Mouse (Mus musculus): Measurements from ENCODE around the gene Esyt2. TPM values are rescaled to one million over a fixed set of nuclear protein-coding genes. Genes with fewer than 3 reads are reported as not detected.

Gene Esyt2
- polyA plus RNA-seq, 1 experiment from 2014 or later = 20.9 TPM

Small RNA genes within 50 kb of the gene (microRNA-seq; reads per million reads assigned to microRNA genes)
- not detected for gene Gm23190 (ENCODE audit: borderline number of aligned reads)

Other genes with a start within 250 kb of the Esyt2 start
- gene Zfp386, start 233.5 kb upstream of the Esyt2 start, polyA plus RNA-seq (2014; fragmentation: Nextera tagmentation; extraction: Ambion mirVana) = 19.4 and 21.1 TPM in 2 replicates
- gene Vipr2, start 203.5 kb upstream of the Esyt2 start, polyA plus RNA-seq (2014; fragmentation: Nextera tagmentation; extraction: Ambion mirVana) = 0.40 and 1.1 TPM in 2 replicates
- gene Wdr60, start 18.2 kb upstream of the Esyt2 start, polyA plus RNA-seq (2014; fragmentation: Nextera tagmentation; extraction: Ambion mirVana) = 8.7 and 12.2 TPM in 2 replicates
- gene Gm11027, start 5.8 kb upstream of the Esyt2 start, polyA plus RNA-seq (2014; fragmentation: Nextera tagmentation; extraction: Ambion mirVana) = not detected in 2 replicates
- gene Ncapg2, start 124.2 kb downstream of the Esyt2 start, polyA plus RNA-seq (2014; fragmentation: Nextera tagmentation; extraction: Ambion mirVana) = 56.1 and 67.5 TPM in 2 replicates
- 0.09 and 0.11 TPM in 2 replicates for gene Ptprn2, start 204.5 kb downstream of the Esyt2 start, polyA plus RNA-seq (2014; fragmentation: Nextera tagmentation; extraction: Ambion mirVana)